Mouse (Mus musculus) kidney, postnatal 4 days (tissue): ENCODE results near the gene Tob1.

ENCODE experiments used
- DNase-seq, 2 experiments: peaks; one replicate each; pipeline ENCODE4 v3.0.0; 2021; ENCODE audit warnings: mixed read lengths in 2 of 2

Tob1 gene

GRCm38 (mm10) chr11:94211124-94211603 lies at the start of gene Tob1:
Tob1 (plus strand) TSS chr11:94211454.
- DNase-seq: peak; percentile 97 to 98

- DNase-seq: no peak
Measured at GRCm38 (mm10) chr11:94161867-94162581, 49.2 kb upstream of the Tob1 start.

- DNase-seq: no peak
Measured at GRCm38 (mm10) chr11:94163005-94163767, 48.1 kb upstream of the Tob1 start.

GRCm38 (mm10) chr11:94165745-94166144 lies 45.5 kb upstream of the Tob1 start:
- DNase-seq: peak; percentile 40 to 54

GRCm38 (mm10) chr11:94168238-94168637 lies 43.0 kb upstream of the Tob1 start:
- peak in 1 of 2 experiments; percentile 37 for DNase-seq

GRCm38 (mm10) chr11:94169596-94169995 lies 41.7 kb upstream of the Tob1 start:
- DNase-seq: no peak

GRCm38 (mm10) chr11:94171691-94172090 lies 39.6 kb upstream of the Tob1 start:
- no peak for DNase-seq

GRCm38 (mm10) chr11:94172186-94172585 lies 39.1 kb upstream of the Tob1 start:
- DNase-seq: peak in 1 of 2 experiments; percentile 26

GRCm38 (mm10) chr11:94173726-94174146 lies 37.5 kb upstream of the Tob1 start:
- DNase-seq: no peak

GRCm38 (mm10) chr11:94175288-94175687 lies 36.0 kb upstream of the Tob1 start:
- DNase-seq: no peak

- peak; percentile 51 to 72 for DNase-seq
Measured at GRCm38 (mm10) chr11:94175694-94176093, 35.6 kb upstream of the Tob1 start.

- no peak for DNase-seq
Measured at GRCm38 (mm10) chr11:94177841-94178585, 33.2 kb upstream of the Tob1 start.

GRCm38 (mm10) chr11:94179768-94180167 lies 31.5 kb upstream of the Tob1 start:
- DNase-seq: no peak

- DNase-seq: no peak
Measured at GRCm38 (mm10) chr11:94180194-94180593, 31.1 kb upstream of the Tob1 start.

- no peak for DNase-seq
Measured at GRCm38 (mm10) chr11:94181694-94182093, 29.6 kb upstream of the Tob1 start.

- DNase-seq: no peak
Measured at GRCm38 (mm10) chr11:94182711-94183110, 28.5 kb upstream of the Tob1 start.

GRCm38 (mm10) chr11:94183120-94183519 lies 28.1 kb upstream of the Tob1 start:
- no peak for DNase-seq

GRCm38 (mm10) chr11:94183671-94184070 lies 27.6 kb upstream of the Tob1 start:
- DNase-seq: no peak

- no peak for DNase-seq
Measured at GRCm38 (mm10) chr11:94189579-94189978, 21.7 kb upstream of the Tob1 start.

- DNase-seq: no peak
Measured at GRCm38 (mm10) chr11:94190665-94191064, 20.6 kb upstream of the Tob1 start.

GRCm38 (mm10) chr11:94193109-94193508 lies 18.1 kb upstream of the Tob1 start:
- DNase-seq: no peak

GRCm38 (mm10) chr11:94196311-94196710 lies 14.9 kb upstream of the Tob1 start:
- peak in 1 of 2 experiments; percentile 17 for DNase-seq
